Mouse (Mus musculus) megakaryocyte progenitor cell, adult 5-6 weeks (primary cell): ENCODE measurements at regions not wholly inside any gene's neighbourhood (a gene's known extent, or its start where the extent isn't known, plus 50 kb on each side); places are given as distances from the start of the nearest gene placed in this dataset.

Experiments
- ATAC-seq: replicated peaks from 2 replicates; pipeline ENCODE4 v1.8.0; 2016; ENCODE audit warnings: mild to moderate bottlenecking, moderate TSS enrichment, inconsistent platforms; ENCODE audit not compliant: poor library complexity

DNA sequence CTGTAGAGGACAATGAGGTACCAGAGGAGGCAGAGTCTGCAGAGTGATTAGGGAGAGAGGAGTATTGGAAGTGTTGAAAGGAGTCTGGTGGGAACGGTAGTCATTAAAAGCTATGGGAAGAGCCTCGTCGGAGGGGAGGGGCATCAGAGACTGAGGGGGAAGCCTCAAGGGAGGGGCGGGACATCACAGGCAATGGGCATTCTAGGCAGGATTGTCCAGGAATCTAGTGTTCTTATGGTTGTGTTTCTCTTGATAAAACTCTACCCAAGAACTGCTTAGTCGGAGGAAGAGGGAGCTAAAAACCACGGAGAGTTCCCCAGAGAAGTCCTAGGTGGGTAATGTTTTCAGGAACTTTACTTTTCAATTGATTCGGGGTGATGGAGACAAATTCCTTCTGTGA lies 90.2 kb downstream of the Sec23ip start:
- ATAC-seq: no peak

DNA sequence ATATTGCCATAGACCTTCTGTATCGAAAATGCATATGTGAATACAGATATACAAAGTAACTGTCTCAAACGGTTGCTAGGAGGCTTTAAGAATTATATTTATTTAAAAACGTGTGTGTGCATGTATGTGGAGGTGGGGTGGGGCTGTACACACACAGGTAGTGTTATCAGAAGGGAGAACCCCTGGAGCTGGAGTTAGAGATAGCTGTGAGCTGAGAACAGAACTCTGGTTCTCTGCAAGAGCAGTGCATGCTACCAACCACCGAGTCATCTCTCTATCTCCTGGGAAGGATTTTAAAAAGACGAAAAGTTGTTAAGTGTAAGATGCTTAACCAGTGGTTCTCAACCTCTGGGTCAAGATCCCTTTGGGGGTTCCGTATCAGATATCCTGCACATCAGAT lies 91.7 kb downstream of the Sec23ip start:
- no peak for ATAC-seq

DNA sequence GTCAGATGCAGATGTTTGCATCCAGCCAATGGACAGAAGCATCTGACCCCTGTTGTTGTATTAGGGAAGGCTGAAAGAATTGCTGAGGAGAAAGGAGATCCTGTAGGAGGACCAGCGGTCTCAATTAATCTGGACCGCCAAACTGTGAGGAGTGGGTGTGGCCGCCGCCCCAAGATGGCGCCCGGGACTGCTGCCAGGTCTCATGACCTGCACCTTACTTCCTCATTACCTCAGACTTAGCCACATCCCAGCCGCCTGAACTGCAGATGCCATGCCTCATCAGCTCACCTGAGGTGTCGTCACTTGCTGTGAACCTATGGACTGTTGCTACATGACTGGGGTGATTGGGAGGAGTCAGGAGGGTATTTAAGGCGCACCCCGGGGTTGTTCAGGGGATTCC lies 97.8 kb downstream of the Sec23ip start:
- no peak for ATAC-seq

DNA sequence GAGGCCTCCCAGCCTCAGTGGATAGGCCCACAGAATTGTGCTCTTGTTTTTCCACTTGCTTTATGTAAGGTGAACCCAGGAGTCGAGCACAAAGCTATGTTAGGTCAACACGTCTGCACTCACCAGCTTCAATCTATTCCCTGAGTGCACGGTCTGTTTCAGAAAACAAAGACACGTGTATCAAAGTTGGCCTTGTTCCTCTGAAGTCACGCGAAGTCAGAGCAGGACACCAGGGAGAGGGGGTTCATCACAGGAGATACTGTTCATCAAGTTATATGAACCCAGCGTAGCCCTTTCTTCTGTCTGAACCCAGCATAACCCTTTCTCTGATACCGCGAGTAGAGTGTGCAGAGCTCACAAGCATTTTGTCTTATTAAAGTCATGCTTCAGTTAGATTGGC lies 98.8 kb downstream of the Sec23ip start:
- ATAC-seq: no peak

DNA sequence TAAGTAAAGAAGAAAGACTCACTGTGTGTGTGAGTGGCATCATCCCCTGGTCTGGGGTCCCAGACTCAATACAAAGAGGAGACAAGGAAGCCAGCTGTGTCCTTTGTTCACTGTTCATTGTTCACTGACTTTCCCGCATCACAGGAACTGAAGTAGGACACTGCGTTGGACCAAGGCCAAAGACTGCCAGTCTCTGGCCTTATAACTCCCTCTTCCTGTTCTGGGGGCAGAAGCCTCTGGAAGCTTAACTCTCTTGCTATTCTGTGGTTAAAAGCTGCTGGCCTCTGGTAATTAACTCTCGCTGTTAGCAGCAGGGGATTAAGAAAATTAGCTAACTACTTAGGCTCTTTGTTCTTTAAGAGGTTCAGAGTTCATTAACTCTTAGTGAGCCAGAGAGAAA lies 104.5 kb downstream of the Sec23ip start:
- ATAC-seq: no peak

DNA sequence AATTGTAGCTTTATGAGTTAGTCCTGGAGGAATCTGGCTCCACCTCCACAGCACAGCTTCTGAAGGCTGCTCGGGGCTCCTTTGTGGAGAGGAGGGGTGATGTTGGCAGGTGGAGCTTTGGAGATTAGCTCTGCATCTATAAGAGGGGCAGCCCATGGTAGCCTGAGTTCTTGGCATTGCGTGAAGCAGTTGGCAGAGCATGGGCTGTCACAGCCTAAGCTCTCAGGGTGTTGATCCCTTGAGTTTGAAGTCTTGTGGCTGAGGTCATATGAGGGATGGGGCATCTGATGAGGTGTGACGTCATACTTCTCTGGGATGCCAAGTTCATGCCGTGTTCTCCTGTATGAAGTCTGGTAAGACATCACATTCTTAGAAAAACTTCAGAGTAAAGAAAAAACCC lies 109.5 kb downstream of the Sec23ip start:
- peak; percentile 34 for ATAC-seq

DNA sequence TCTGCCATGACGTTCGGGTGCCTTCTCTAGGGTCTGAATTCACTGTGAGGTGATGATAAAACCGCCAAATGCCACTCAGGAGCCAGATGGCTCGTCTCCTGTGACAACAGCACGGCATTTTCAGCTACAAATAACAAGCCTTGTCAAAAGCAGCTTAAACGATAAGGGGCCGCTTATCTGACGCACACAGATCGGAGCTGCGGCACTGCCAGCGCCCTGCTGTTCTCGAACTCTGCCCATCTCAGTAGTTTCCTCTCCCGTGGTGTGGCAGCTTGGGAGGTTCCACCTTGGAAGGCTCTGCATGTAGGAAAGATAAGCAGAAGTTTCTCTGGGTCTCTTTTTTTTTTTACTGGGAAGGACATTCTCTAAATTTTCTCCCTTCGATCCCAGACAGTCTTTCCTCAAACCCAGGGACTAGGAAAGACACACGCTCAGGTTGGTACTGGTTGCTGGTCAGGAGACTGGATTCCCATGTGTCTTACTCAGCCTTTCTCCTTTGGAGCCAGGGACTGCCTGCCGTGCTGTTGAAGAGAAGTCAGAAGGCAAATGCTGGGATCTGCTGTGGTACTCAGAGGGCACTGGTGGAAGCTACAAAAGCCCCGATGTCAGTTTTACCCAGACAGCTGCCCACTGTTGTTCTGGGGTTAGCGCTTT lies 110.1 kb downstream of the Sec23ip start:
- peak; percentile 91 for ATAC-seq

DNA sequence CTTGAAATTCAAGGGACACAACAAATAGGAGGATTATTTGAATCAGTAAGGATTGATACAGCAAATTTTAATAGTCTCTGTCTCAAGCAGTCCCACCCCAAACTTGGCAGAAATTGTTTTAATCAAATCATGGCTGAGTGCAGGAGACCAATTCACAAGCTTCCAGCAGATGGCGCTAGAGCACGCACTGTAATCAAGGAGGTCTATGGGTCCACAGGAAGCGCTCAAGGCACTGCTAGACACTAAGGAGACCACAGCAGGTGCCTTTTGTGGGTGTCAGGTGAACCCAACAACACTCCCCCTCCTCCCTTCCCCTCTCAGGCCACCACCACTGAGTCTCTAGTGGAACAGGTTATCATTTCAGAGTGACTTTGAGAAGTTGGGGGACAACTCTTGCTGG lies 115.4 kb downstream of the Sec23ip start:
- ATAC-seq: peak; percentile 90

DNA sequence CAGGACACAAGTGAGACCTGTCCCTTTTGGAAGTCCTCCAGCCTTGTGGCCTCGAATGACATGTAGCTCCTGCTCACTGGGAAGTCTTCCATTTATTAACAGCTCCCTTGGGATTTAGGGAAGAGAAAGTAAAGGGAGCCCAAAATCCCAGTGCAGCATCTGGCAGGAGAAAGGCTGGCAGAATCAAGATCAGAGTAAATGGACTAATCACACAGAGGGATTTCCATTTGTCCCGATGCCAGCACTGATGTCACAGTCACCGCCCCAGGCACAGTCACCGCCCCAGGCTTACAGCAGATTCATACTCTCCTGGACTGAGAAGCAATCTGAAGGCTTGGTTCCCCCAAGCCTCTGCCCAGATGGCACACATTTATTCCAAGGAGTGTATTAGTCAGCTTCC lies 116.0 kb downstream of the Sec23ip start:
- no peak for ATAC-seq

DNA sequence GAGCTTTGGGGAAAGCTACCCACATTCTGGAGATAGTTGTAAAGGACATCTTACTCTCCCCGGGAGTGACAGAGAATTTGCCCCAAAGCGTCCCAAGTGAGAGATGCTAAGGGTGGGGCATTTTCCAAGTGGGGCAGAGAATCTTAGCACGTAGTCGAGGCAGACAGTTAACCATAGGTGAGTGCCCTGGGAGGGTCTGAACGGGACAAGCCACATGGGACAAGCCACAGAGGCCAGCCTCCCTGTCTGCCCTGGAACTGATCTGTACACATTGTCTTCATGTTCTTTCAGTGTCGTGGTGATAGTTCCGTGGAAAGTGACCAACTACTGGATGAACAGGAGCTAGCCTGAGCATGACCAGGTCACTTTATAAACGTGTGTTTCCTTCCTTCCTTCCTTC lies 116.6 kb downstream of the Sec23ip start:
- ATAC-seq: no peak

DNA sequence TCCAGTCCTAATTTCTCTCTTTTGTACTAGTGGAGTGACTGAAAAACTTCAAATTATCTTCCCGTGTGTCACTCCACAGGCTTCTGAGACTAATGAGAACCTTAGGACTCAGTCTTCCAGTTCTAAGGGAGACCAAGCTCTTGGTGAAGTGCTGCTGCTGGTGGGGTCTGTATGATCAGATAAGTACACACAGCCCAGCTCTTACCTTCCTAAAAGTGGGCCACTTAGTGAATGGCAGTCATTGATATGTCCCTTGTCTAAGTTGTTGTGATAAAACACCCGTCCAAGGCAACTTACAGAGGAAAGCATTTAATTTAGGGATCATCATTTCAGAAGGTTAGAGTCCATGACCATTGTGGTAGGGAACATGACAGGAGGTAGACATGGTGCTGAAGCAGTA lies 124.1 kb downstream of the Sec23ip start:
- no peak for ATAC-seq

DNA sequence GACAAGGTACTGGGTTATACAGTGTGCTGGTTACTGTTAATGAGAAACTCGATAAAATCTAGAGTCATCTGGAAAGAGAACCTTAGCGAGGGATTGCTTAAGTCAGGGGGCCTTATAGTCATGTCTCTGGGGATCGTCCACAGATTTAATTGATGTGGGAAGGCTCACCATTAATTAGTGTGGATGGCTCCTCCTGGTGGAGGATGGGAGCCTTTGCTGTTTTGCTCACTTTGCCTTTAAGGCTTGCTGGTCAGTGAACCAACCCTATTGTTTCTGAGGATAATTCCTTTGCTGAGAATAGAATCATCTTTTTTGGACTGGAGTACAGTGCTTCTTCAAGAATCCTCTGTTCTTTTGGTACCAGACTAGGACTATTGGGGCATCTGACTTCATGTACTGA lies 139.3 kb downstream of the Sec23ip start:
- ATAC-seq: no peak

DNA sequence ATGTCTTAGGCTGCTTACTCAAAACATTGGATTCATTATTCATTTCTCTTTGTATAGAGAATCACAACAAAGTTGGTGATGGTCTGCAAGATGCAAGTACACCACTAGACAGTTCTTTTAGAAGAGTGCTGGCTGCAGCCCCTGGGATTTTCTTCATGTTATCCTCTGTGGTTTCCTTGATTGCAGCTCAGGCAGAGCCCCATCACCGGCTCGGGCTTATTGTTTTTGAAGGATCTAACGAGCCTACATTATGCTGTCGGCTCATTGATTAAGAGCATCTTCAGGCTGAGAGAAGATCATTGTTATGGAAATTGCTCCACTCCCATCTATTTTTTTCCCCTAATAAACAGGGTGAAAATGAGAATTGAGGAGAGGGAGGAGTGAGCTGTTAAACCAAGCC lies 140.8 kb downstream of the Sec23ip start:
- no peak for ATAC-seq

DNA sequence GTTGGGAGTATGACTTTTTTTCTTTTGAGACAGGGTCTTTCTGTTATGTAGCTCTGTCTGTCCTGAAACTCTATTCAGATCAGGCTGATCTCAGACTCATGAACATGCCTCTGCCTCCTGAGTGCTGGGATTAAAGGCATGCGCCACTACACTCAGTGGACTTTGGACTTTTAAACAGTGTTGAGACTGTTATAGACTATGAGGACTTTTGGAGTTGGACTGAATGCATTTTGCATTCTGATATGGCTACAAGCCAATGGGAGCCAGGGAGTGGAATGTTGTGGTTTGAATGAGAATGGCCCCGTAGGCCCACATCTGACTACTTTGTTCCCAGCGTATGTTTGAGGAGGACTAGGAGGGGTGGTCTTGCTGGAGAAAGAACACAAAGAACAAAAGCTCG lies 165.4 kb downstream of the Sec23ip start:
- no peak for ATAC-seq

DNA sequence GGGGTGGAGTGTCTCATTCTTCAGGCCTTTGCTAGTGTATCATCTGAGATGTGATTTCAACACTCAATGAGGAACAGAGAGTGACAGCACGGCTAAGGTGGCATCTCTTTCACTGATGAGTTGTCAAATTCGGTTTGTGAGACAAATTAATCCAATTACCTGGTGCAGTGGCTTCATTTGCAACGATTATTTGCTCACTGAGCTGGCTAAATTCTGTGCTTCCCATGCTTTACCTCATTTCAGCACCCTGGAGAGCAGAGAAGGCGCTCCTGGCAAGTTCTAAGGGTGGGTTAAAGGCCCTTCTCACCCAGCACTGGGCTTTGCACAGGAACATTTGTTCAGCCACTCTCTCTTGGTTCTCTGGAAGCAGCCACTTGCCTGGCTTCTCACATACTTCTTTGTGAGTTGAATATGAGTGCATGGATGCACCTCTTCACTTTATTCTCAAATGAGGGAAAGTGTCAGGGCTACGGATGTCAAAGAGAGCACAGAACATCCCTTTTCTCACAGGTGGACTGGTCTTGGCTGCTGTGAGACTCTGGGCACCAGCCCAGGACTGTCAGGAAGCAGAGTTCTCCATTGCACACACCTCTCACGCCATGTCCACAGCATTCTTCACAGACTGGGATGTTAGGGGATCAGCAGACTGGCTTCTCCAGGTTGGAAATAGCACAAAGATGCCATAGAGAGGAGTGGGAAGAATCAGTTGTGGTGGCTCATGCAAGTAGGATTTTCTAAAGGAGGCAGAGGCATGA lies 193.4 kb downstream of the Sec23ip start:
- no peak for ATAC-seq

DNA sequence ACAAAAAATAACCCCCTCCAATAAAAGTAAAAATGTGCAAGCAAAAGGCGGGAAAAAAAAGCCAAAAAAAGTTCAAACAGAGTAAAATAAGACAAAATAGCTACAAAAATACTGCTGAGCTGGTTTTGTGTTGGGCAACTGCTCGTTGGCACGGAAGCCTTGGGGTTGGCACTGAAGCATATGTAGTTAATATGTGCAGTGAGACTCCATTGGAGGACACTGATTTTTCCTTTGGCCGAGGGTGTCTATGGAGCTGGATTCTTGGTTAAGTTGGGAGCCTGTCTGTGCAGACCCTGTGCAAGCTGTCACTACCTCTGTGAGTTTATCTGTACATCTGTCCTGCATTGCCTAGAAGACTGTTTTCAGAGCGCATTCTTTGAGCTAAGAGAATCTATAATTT lies 215.8 kb downstream of the Sec23ip start:
- ATAC-seq: no peak

DNA sequence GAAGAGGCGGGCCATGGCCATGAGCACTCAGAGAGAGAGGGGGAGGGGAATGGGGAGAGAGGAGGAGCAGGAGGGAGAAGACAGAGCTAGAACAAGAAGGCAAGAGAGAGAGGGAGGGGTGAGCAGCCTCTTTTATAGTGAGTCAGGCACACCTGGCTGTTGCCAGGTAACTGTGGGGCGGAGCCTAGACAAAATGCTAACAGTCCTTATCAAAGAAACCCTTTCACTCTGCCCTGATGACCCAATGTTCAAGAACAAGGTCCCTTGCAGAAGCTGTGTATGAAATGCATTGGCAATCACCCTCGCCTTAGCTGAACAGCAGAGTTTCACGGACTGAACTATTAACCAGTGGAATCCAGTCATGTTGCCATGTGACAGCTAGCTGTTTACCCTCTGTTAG lies 235.2 kb downstream of the Sec23ip start:
- ATAC-seq: no peak

DNA sequence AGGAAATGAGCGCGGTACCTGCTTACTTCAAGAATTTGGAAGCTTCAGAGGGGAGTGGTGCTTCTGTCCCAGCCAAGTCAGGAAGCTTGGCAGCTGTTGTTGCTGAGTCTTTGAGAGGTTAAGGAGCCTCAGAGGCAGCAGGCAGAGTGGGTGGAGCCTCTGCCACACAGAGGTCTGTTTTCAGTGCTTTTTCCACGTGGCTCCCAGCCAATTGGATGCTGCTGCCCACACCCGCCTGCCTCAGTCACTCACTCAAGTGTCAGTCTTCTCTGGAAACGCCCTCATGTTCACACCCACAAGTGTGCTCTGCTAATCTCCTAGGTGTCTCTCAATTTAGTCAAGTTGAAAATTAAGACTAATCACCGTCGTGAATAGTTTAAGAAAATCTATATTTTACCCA lies 236.1 kb downstream of the Sec23ip start:
- ATAC-seq: no peak

DNA sequence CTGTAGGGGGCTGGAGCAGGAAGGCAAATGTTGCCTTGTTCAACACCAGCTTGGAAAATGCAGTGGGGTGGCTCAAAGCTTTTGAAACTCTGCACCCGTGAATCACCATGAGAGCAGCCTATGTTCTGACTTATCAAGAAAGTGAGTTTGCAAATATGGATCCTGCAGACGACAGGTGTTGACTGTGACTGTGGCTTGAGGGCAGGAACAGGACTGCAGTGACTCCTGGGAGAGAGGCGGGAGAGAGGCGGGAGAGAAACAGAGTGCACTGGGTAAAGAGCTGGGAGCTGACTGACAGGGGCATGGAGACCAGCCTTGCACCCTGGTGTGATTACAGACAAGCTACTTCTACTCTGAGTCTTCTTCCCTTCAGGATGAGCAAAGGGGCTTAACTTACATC lies 254.0 kb downstream of the Sec23ip start:
- ATAC-seq: no peak

DNA sequence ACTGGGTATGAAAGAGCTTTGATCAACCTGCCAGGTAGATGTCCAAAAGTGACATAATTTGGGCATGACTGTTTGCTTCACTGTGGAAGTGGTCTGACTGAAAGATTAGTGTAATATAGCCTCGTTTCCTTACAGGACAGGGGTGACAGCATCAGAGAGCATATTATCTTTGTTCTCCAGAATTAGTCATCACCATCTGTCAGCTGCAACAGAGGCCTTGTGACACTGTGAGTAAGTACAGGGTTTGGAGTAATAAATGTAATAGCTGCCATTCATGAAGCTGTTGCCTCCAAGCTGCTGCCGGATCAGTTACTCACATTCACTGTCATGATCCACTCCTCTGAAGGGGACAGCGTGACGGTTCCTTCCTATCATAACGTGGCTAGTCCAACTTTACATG lies 254.4 kb upstream of the Plpp4 start:
- no peak for ATAC-seq

DNA sequence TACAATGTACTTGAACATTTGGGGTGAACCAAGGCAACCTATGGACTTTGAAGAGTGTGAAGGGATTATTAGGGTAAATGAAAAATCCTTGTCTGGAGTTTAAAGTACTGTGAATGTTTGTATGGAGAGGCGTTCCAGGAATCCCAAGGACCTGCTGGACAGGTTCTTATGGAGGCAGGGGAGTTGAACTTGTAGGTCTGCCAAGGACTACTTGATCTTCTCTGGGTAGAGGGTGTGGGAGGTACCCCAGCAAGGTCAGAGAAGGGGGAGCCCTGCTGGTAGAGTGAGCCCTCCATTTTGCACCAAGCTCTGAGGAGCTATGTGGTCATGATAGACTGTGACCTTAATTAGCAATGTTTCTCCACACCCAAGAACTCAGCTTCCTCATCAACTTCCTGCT lies 253.7 kb upstream of the Plpp4 start:
- no peak for ATAC-seq

DNA sequence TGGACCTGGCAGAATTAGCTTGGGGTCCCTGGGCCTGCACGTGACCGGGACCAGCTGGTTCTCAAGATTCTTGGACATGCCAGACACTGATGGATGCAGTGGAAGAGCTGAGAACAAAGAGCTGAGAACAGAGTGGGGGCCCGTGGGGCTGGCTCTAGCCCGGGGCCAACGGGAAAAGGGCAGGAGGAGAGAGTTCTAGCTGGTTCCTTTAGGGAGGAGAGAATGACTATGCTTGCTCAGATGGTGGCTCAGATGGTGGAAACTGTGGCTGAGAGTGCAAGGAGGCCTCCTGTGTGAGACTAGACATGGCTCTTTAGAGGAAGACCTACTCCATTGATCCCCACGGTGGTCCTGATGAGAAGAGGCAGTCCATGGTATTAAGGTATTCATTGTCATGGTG lies 240.5 kb upstream of the Plpp4 start:
- no peak for ATAC-seq

DNA sequence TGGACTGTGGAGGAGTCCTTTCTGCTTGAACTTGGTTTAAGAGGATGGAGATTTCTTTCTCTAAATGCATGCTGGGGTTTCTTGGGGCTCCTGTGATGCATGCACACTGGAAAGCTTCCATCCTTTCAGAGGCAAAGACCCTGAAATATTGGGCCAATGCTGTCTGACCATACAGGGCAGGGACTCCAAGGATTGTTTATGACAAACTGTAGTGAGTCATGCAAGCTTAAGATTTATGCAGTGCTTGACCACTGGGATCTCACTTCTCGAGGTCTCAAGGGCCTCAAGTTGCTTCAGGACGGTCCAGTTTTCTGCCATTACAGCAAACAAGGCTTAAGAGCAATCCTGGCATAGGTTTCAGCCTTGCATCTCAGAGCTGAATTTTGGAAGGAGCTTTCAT lies 229.7 kb upstream of the Plpp4 start:
- no peak for ATAC-seq
